Mouse (Mus musculus) yolk sac, embryonic 10.5 days (tissue): ENCODE results near the gene Zfp109.
"Not testable (repeated sequence)": the region's sequence is repeated elsewhere in the genome, so short reads cannot be mapped to it uniquely, and the experiment has no call there.

Experiments
- DNase-seq: peaks from one replicate; pipeline ENCODE4 v3.0.0-alpha.2; 2017; ENCODE audit warnings: low spot score

Zfp109 gene

GRCm38 (mm10) chr7:24237040-24237791 lies at the start of gene Zfp109:
TSS of gene Zfp109 (minus strand) at chr7:24237560.
- peak; percentile 53 for DNase-seq

GRCm38 (mm10) chr7:24286916-24287315 lies 49.6 kb upstream of the Zfp109 start:
- no peak for DNase-seq

GRCm38 (mm10) chr7:24286090-24286489 lies 48.7 kb upstream of the Zfp109 start:
- DNase-seq, result no peak

- DNase-seq, result no peak
Observed at GRCm38 (mm10) chr7:24280858-24281145, 43.4 kb upstream of the Zfp109 start.

- DNase-seq, result no peak
Observed at GRCm38 (mm10) chr7:24280031-24280857, 42.9 kb upstream of the Zfp109 start.

- DNase-seq, result not testable (repeated sequence)
Observed at GRCm38 (mm10) chr7:24278771-24279170, 41.4 kb upstream of the Zfp109 start.

- no peak for DNase-seq
Observed at GRCm38 (mm10) chr7:24274456-24274855, 37.1 kb upstream of the Zfp109 start.

- no peak for DNase-seq
Observed at GRCm38 (mm10) chr7:24271191-24271590, 33.8 kb upstream of the Zfp109 start.

GRCm38 (mm10) chr7:24270288-24270672 lies 32.9 kb upstream of the Zfp109 start, which contains the start of gene Zfp93:
TSS of gene Zfp93 (plus strand) at chr7:24270420.
- DNase-seq, result peak; percentile 81

- DNase-seq, result no peak
Observed at GRCm38 (mm10) chr7:24269667-24270287, 32.4 kb upstream of the Zfp109 start.

- no peak for DNase-seq
Observed at GRCm38 (mm10) chr7:24269256-24269655, 31.9 kb upstream of the Zfp109 start.

GRCm38 (mm10) chr7:24268176-24269155 lies 31.1 kb upstream of the Zfp109 start:
- no peak for DNase-seq

- no peak for DNase-seq
Observed at GRCm38 (mm10) chr7:24260000-24260312, 22.6 kb upstream of the Zfp109 start.

GRCm38 (mm10) chr7:24259306-24259999 lies 22.1 kb upstream of the Zfp109 start:
- DNase-seq, result no peak

GRCm38 (mm10) chr7:24254633-24255474 lies 17.5 kb upstream of the Zfp109 start, which contains the start of gene Zfp108:
TSS of gene Zfp108 (plus strand) at chr7:24254794.
- peak; percentile 73 for DNase-seq

GRCm38 (mm10) chr7:24253779-24254615 lies 16.6 kb upstream of the Zfp109 start:
- peak; percentile 8 for DNase-seq

- DNase-seq, result no peak
Observed at GRCm38 (mm10) chr7:24211343-24211742, 26.0 kb downstream of the Zfp109 start, which contains the start of gene Zfp111. TSS of gene Zfp111 (minus strand) at chr7:24211443.

- DNase-seq, result no peak
Observed at GRCm38 (mm10) chr7:24210296-24210695, 27.1 kb downstream of the Zfp109 start.

GRCm38 (mm10) chr7:24208282-24208886 lies 29.0 kb downstream of the Zfp109 start:
- no peak for DNase-seq
